Mouse (Mus musculus) gastrocnemius, postnatal 36 days (tissue): Measurements from ENCODE around the gene Snapc4. TPM values are rescaled to one million over a fixed set of nuclear protein-coding genes. Genes with fewer than 3 reads are reported as not detected.
A peak's percentile ranks its signal among the peaks of the same experiment; 100 is the strongest.

Source experiments
- DNase-seq, 2 experiments: peaks; one replicate each; pipeline ENCODE4 v3.0.0; 2022
- intact Hi-C: fragments of 180-260 bp; cut with DNase I; formaldehyde crosslinking; loops from one replicate; pipeline ENCODE4 v1.15.1; 2025
- long read RNA-seq, 2 experiments: library from polyadenylated mRNA; stranded (forward); transcript quantifications; one replicate each; pipeline ENCODE4 v2.0.0; 2021
- total RNA-seq, 2 experiments: library from RNA; stranded (reverse); gene quantifications; 2 replicates each; pipeline ENCODE4 v1.2.3; 2021

Gene Snapc4
- 1 to 10 TPM; 3.7 to 9.0 TPM for total RNA-seq
- long read RNA-seq, experiment 1, partial matches to known transcripts: 1 of 2 reads
- long read RNA-seq, experiment 1, other reads (novel, unspliced or antisense): 1 of 2 reads
- long read RNA-seq, experiment 2, partial matches to known transcripts: 0 of 1 reads
- long read RNA-seq, experiment 2, other reads (novel, unspliced or antisense): 1 of 1 reads

- DNase-seq: peak; percentile 64 to 67
- intact Hi-C loops: no loop called here
Measured at GRCm38 (mm10) chr2:26380131-26380771, at the start of gene Snapc4. TSS of gene Snapc4 (minus strand) at chr2:26380653.

GRCm38 (mm10) chr2:26429851-26430250 is 49.4 kb upstream of the Snapc4 start:
- intact Hi-C loops: loop anchor here (2.0 kb wide), 1 partner anchor 17 kb away; no protein-coding TSS in a partner anchor
- DNase-seq: no peak

- intact Hi-C loops: no loop called here
- DNase-seq: no peak
Measured at GRCm38 (mm10) chr2:26424541-26424940, 44.1 kb upstream of the Snapc4 start.

- intact Hi-C loops: no loop called here
- DNase-seq: no peak
Measured at GRCm38 (mm10) chr2:26423086-26423485, 42.6 kb upstream of the Snapc4 start.

GRCm38 (mm10) chr2:26421969-26422368 is 41.5 kb upstream of the Snapc4 start:
- intact Hi-C loops: no loop called here
- no peak for DNase-seq

GRCm38 (mm10) chr2:26418120-26418519 is 37.7 kb upstream of the Snapc4 start:
- no peak for DNase-seq
- intact Hi-C loops: no loop called here

GRCm38 (mm10) chr2:26417066-26417465 is 36.6 kb upstream of the Snapc4 start:
- intact Hi-C loops: no loop called here

GRCm38 (mm10) chr2:26410931-26411411 is 30.5 kb upstream of the Snapc4 start:
- intact Hi-C loops: no loop called here
- DNase-seq: no peak

More at GRCm38 (mm10) chr2:26417066-26417465, 36.6 kb upstream of the Snapc4 start:
- DNase-seq: no peak

- no peak for DNase-seq
- intact Hi-C loops: no loop called here
Measured at GRCm38 (mm10) chr2:26410091-26410490, 29.6 kb upstream of the Snapc4 start.

- intact Hi-C loops: no loop called here
Measured at GRCm38 (mm10) chr2:26409362-26409761, 28.9 kb upstream of the Snapc4 start.

GRCm38 (mm10) chr2:26408515-26409356 is 28.3 kb upstream of the Snapc4 start, which contains the start of gene Inpp5e:
TSS of gene Inpp5e (minus strand) at chr2:26409203.
- intact Hi-C loops: no loop called here
- DNase-seq: peak; percentile 98 to 99

More at GRCm38 (mm10) chr2:26409362-26409761, 28.9 kb upstream of the Snapc4 start:
- DNase-seq: no peak

GRCm38 (mm10) chr2:26403306-26403705 is 22.9 kb upstream of the Snapc4 start:
- no peak for DNase-seq
- intact Hi-C loops: no loop called here

GRCm38 (mm10) chr2:26402265-26402664 is 21.8 kb upstream of the Snapc4 start:
- no peak for DNase-seq
- intact Hi-C loops: no loop called here

GRCm38 (mm10) chr2:26401023-26401422 is 20.6 kb upstream of the Snapc4 start:
- intact Hi-C loops: no loop called here
- DNase-seq: no peak

GRCm38 (mm10) chr2:26400296-26400695 is 19.8 kb upstream of the Snapc4 start:
- intact Hi-C loops: no loop called here
- no peak for DNase-seq

- no peak for DNase-seq
- intact Hi-C loops: no loop called here
Measured at GRCm38 (mm10) chr2:26399647-26400046, 19.2 kb upstream of the Snapc4 start.

GRCm38 (mm10) chr2:26398978-26399377 is 18.5 kb upstream of the Snapc4 start:
- intact Hi-C loops: no loop called here
- no peak for DNase-seq

GRCm38 (mm10) chr2:26391617-26392016 is 11.2 kb upstream of the Snapc4 start:
- intact Hi-C loops: no loop called here
- DNase-seq: no peak

GRCm38 (mm10) chr2:26390954-26391353 is 10.5 kb upstream of the Snapc4 start:
- intact Hi-C loops: no loop called here
- no peak for DNase-seq

- DNase-seq: peak; percentile 73 to 75
- intact Hi-C loops: no loop called here
Measured at GRCm38 (mm10) chr2:26389154-26389690, 8.8 kb upstream of the Snapc4 start, which contains the start of the genes Entr1 and Pmpca. TSS of gene Entr1 (minus strand) at chr2:26389316. TSS of gene Pmpca (plus strand) at chr2:26389339.
